Mouse (Mus musculus) cerebellum, adult 9-11 months (tissue): ENCODE results near the gene Susd2.
A peak's percentile ranks its signal among the peaks of the same experiment; 100 is the strongest.

ENCODE experiments used
- DNase-seq: peaks from one replicate; pipeline ENCODE4 v3.0.0; 2022

Susd2 gene

GRCm38 (mm10) chr10:75651381-75652068 lies 7.7 kb upstream of the Susd2 start:
- peak; percentile 26 for DNase-seq

- DNase-seq = no peak
These were observed 6.6 kb upstream of the Susd2 start for GRCm38 (mm10) chr10:75650306-75650902.

- peak; percentile 21 for DNase-seq
These were observed 5.7 kb upstream of the Susd2 start for GRCm38 (mm10) chr10:75649406-75649995.

- DNase-seq = no peak
These were observed 5.2 kb upstream of the Susd2 start for GRCm38 (mm10) chr10:75649001-75649400.

- DNase-seq = peak; percentile 47
These were observed 4.3 kb upstream of the Susd2 start for GRCm38 (mm10) chr10:75648091-75648490.

- DNase-seq = peak; percentile 77
These were observed 3.6 kb upstream of the Susd2 start for GRCm38 (mm10) chr10:75647362-75647761.

- peak; percentile 67 for DNase-seq
These were observed 2.6 kb upstream of the Susd2 start for GRCm38 (mm10) chr10:75646406-75646805.

- DNase-seq = peak; percentile 23
These were observed 1.8 kb upstream of the Susd2 start for GRCm38 (mm10) chr10:75645616-75646015.

- no peak for DNase-seq
These were observed 917 bp downstream of the Susd2 start for GRCm38 (mm10) chr10:75642891-75643290.

- peak; percentile 54 for DNase-seq
These were observed 1.4 kb downstream of the Susd2 start for GRCm38 (mm10) chr10:75642436-75642835.

- peak; percentile 47 for DNase-seq
These were observed 2.0 kb downstream of the Susd2 start for GRCm38 (mm10) chr10:75641721-75642222.

GRCm38 (mm10) chr10:75637711-75638110 lies 6.1 kb downstream of the Susd2 start:
- DNase-seq = peak; percentile 28

- DNase-seq = peak; percentile 29
These were observed 7.6 kb downstream of the Susd2 start for GRCm38 (mm10) chr10:75636084-75636786.

GRCm38 (mm10) chr10:75635693-75636055 lies 8.1 kb downstream of the Susd2 start:
- DNase-seq = peak; percentile 89

GRCm38 (mm10) chr10:75635019-75635692 lies 8.7 kb downstream of the Susd2 start:
- peak; percentile 42 for DNase-seq

GRCm38 (mm10) chr10:75634610-75635009 lies 9.2 kb downstream of the Susd2 start:
- DNase-seq = peak; percentile 25

GRCm38 (mm10) chr10:75633576-75634139 lies 10.2 kb downstream of the Susd2 start:
- no peak for DNase-seq

- no peak for DNase-seq
These were observed 10.8 kb downstream of the Susd2 start for GRCm38 (mm10) chr10:75633048-75633447.

GRCm38 (mm10) chr10:75632633-75633032 lies 11.2 kb downstream of the Susd2 start:
- no peak for DNase-seq

- DNase-seq = no peak
These were observed 16.3 kb downstream of the Susd2 start for GRCm38 (mm10) chr10:75627490-75627889.

GRCm38 (mm10) chr10:75626991-75627390 lies 16.8 kb downstream of the Susd2 start:
- no peak for DNase-seq

- no peak for DNase-seq
These were observed 17.9 kb downstream of the Susd2 start for GRCm38 (mm10) chr10:75625920-75626319.
